Mouse (Mus musculus) 416B (cell line): ENCODE results near the gene Trmt5.

Experiments
- DNase-seq: peaks from one replicate; pipeline ENCODE4 v3.0.0; 2011; ENCODE audit warnings: low read depth

Trmt5 gene

GRCm38 (mm10) chr12:73269531-73269930 lies 17.0 kb downstream of the Trmt5 start:
- no peak for DNase-seq

DNA sequence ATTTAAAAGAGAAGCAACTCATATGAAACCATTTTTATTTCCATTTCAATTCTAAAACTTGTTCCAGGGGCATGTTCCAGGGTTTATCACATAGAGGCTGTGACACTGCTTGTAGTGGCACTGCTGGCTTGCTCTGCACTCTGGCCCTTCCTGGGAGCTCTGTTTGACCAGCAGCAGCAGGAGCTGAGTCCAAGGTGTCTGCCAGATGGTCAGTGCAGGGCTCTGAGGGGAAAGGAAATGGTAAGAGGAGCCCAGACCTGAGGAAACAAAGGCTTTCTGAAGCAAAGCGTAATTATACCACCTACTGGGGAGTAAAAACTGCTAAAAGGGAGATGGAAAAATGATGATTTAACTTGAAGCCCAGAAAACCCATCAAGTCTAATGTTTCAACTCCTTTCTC lies 18.0 kb downstream of the Trmt5 start:
- DNase-seq, result peak; percentile 36

GRCm38 (mm10) chr12:73266597-73266996 lies 19.9 kb downstream of the Trmt5 start:
- DNase-seq, result no peak

GRCm38 (mm10) chr12:73265381-73265978 lies 21.0 kb downstream of the Trmt5 start:
- no peak for DNase-seq

- no peak for DNase-seq
These were observed 26.2 kb downstream of the Trmt5 start for GRCm38 (mm10) chr12:73260339-73260738.

DNA sequence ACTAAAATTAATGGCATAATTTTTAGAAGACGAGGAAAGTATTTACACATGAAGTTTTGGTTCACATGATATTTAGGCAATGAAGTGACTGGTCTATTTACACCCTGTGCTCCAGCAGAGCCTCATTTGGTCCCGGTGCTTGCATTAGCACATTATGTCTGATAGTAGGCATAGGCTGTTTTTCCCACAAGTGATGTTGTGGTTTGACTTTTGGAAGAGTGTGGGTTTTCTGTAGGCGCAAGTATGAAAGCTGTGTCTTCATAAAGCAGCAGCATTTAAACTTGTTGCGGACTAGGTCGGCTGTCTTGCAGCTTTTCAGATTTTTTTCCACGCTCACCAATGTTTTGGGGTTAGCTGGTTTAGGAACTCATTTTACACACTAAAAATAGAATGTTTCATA lies 27.2 kb downstream of the Trmt5 start:
- DNase-seq, result peak; percentile 13

GRCm38 (mm10) chr12:73255006-73255405 lies 31.5 kb downstream of the Trmt5 start:
- no peak for DNase-seq

- no peak for DNase-seq
These were observed 40.8 kb downstream of the Trmt5 start for GRCm38 (mm10) chr12:73245687-73246086.

DNA sequence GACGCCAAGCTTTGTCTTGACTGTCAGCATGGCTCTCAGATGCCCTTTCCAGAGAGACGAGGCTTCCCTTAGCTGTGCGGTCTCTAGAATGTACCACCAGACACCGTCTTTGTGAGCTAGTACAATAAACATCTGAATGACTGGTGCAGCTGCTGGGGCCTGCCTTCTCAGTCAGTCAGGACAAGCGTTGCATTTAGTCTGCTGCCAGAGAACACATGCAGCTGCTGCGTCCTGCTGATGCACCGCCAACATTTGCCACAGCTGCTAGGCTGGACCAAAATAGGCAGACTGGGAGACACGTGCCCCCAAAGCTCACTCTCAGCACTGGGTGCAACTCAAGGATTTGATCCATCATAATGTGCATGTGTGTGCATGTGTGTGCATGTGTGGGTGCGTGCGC lies 44.5 kb downstream of the Trmt5 start:
- DNase-seq, result no peak

- DNase-seq, result no peak
These were observed 53.9 kb downstream of the Trmt5 start for GRCm38 (mm10) chr12:73232586-73232985.

DNA sequence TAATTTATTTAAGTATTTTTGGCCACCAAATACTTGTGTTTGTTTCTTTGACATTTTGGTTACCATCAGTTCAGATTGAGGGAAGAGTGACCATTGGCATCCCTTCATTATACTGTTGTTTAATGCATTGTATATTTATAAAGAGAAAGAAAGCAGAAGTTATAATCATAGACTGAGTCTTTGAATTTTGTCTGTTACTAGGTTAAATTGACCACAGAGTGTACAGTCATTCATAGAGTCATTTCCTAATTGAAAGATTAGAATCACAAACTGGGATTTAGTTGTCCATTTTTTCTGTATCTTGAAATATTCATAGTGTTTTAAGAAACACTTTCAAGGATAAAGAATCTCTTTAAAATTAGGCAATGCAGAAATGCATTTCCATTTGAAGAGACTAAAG lies 55.0 kb downstream of the Trmt5 start:
- DNase-seq, result peak; percentile 83

- no peak for DNase-seq
These were observed 56.3 kb downstream of the Trmt5 start for GRCm38 (mm10) chr12:73230196-73230595.
